ENCODE assay signal across 22 mouse cellular contexts in the genomic region with DNA sequence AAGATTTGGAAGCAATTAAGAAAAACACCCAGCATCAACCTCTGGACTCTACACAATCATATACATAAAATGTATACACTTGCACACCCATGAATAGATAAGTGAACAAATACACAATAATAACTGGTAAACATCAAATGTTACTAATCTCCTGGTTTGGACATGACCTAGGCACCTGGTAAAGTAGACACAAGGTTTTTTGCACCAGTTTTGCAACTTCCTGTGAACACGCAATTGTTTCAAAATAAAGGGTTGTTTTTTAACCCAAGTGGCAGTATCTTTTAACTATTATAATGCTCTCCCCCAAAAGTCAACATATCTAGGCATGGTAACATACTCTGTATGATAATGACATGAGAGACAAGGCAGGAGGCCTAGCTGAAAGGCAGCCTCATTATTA.
"Had no signal": no experiment of that assay in that cellular context is flagged by ENCODE, and none has a peak within 500 bp of the region (broad histone marks: within the 10 kb centered on the region; RNA-seq: fewer than 3 reads in every experiment).

No protein-coding gene starts in this region.

- DNase-seq: gastrocnemius, postnatal 14 days; gastrocnemius, postnatal 36 days; heart, adult 18-20 months; heart, postnatal 10 days; kidney, adult 11 months; kidney, adult 2 months; kidney, adult 9 months; kidney, postnatal 14 days; kidney, postnatal 36 days; layer of hippocampus, adult 9-11 months; layer of hippocampus, postnatal 36 days; left cerebral cortex, postnatal 4 days; liver, embryonic 13.5 days had no signal

- ATAC-seq: hindbrain, postnatal 0 days; intestine, embryonic 16.5 days had no signal

- H3K9ac ChIP-seq: heart, embryonic 12.5 days; hindbrain, embryonic 13.5 days; hindbrain, embryonic 15.5 days; kidney, embryonic 15.5 days; limb, embryonic 12.5 days; liver, embryonic 13.5 days had no signal

- H3K4me1 ChIP-seq: hindbrain, embryonic 15.5 days; kidney, embryonic 15.5 days had no signal

- H3K9me3 ChIP-seq: heart, embryonic 10.5 days; heart, embryonic 12.5 days; hindbrain, embryonic 13.5 days; hindbrain, embryonic 15.5 days; kidney, embryonic 15.5 days; liver, embryonic 13.5 days had no signal

- H3K4me3 ChIP-seq: heart, embryonic 10.5 days; heart, embryonic 12.5 days; hindbrain, embryonic 13.5 days; hindbrain, embryonic 15.5 days; kidney, embryonic 15.5 days; limb, embryonic 12.5 days; liver, embryonic 13.5 days had no signal

- H3K27me3 ChIP-seq: heart, embryonic 12.5 days; hindbrain, embryonic 13.5 days; hindbrain, embryonic 15.5 days; kidney, embryonic 15.5 days; limb, embryonic 12.5 days; liver, embryonic 13.5 days had no signal

- H3K36me3 ChIP-seq: hindbrain, embryonic 13.5 days had no signal

- H3K4me2 ChIP-seq: heart, embryonic 12.5 days; hindbrain, embryonic 13.5 days; hindbrain, embryonic 15.5 days; kidney, embryonic 15.5 days; limb, embryonic 12.5 days; liver, embryonic 13.5 days had no signal

- H3K27ac ChIP-seq: heart, embryonic 10.5 days; hindbrain, embryonic 13.5 days; hindbrain, embryonic 15.5 days; hindbrain, postnatal 0 days; kidney, embryonic 15.5 days; kidney, postnatal 0 days; limb, embryonic 12.5 days; liver, embryonic 13.5 days had no signal
